In the genomic region with DNA sequence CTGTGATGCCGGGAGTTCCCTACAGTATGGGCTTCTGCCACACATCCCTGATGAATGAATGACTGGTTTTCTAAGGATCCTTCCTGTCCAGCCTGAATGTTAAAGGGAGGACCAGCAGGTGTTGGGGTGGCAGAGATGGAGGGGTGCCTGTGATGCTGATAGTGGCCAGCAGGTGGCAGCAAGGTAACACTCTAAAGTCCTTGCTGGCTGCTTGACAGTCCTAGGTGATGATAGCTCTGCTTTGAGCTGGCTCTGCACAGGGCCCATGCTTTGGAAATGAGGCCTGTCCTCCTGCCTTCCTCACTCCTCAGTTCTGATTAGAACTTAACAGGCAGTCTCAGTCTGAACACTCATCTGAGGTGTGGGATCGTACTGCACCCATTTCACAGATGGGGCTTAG, we compare ENCODE assay signal across 8 mouse cellular contexts. TPM values are rescaled to one million over a fixed set of nuclear protein-coding genes. Genes with fewer than 3 reads are reported as not detected.
DNase-seq lines count a peak whose midpoint lies in the region; ATAC-seq and TF ChIP-seq lines count a peak whose summit lies in the region.

No protein-coding gene starts in this region.

- no peak overlapping the region for H3K4me2 ChIP-seq in kidney, postnatal 0 days (ENCODE audit: low read length)
- no peak overlapping the region for H3K4me2 ChIP-seq in liver, embryonic 14.5 days (ENCODE audit: low read depth)

- peaks cover 30% of the 10 kb centered on the region for H3K27me3 ChIP-seq in E14TG2a.4 (ENCODE audit: insufficient read depth, low read length)
- H3K27me3 ChIP-seq in kidney, postnatal 0 days (ENCODE audit: insufficient read depth, low read length): peaks cover 22% of the 10 kb centered on the region
- H3K27me3 ChIP-seq in liver, embryonic 14.5 days (ENCODE audit: control insufficient read depth, insufficient read depth, low read length): peaks cover 14% of the 10 kb centered on the region

- no peaks in the 10 kb centered on the region for H3K9me3 ChIP-seq in E14TG2a.4 (ENCODE audit: low read length)
- no peaks in the 10 kb centered on the region for H3K9me3 ChIP-seq in kidney, postnatal 0 days (replicated peaks; ENCODE audit: low read length)
- no peaks in the 10 kb centered on the region for H3K9me3 ChIP-seq in liver, embryonic 14.5 days (ENCODE audit: control insufficient read depth, low read length)

- DNase-seq in heart, adult 9 months (ENCODE audit: low spot score in 2 of 2): peak; percentile 59 to 70
- peak; percentile 87 for DNase-seq in kidney, postnatal 0 days (ENCODE audit: low spot score)
- DNase-seq in liver, embryonic 14.5 days (ENCODE audit: low read depth in 3 of 3, low spot score in 3 of 3): peak in 2 of 3 experiments; percentile 16 to 17
- peak; percentile 86 for DNase-seq in testis, postnatal 10 days (ENCODE audit: low spot score)

- TF ChIP-seq POLR2A in bone marrow, adult 2 months (IDR thresholded peaks at IDR 0.05; ENCODE audit: borderline replicate concordance, control insufficient read depth, low read depth, low read length): no peak
- TF ChIP-seq POLR2A in embryonic fibroblast, embryonic 13.5 days (IDR thresholded peaks at IDR 0.05; ENCODE audit: low read depth, low read length): no peak
- TF ChIP-seq POLR2A in olfactory bulb, adult 2 months (IDR thresholded peaks at IDR 0.05; ENCODE audit: insufficient read depth, low read depth, low read length): no peak

- no peak overlapping the region for H3K27ac ChIP-seq in bone marrow, adult 2 months (ENCODE audit: control insufficient read depth, insufficient read depth, low read depth, low read length, poor library complexity)
- no peak overlapping the region for H3K27ac ChIP-seq in embryonic fibroblast, embryonic 13.5 days (ENCODE audit: insufficient read depth, low read length)
- no peak overlapping the region for H3K27ac ChIP-seq in kidney, postnatal 0 days
- H3K27ac ChIP-seq in liver, embryonic 14.5 days: no peak overlapping the region
- no peak overlapping the region for H3K27ac ChIP-seq in olfactory bulb, adult 2 months (ENCODE audit: insufficient read depth, low read depth, low read length)

- TF ChIP-seq EP300 in liver, embryonic 14.5 days (IDR thresholded peaks at IDR 0.05; ENCODE audit: low read depth): no peak

- 0 out of 2 replicates have a peak, but pooled peaks have one; percentile 29 for ATAC-seq in kidney, postnatal 0 days (replicated peaks; ENCODE audit: low FRiP score, low read depth)
- ATAC-seq in liver, embryonic 14.5 days (ENCODE audit: insufficient read depth): no peak

- no peaks in the 10 kb centered on the region for H3K36me3 ChIP-seq in E14TG2a.4 (ENCODE audit: insufficient read depth, low read length)
- no peaks in the 10 kb centered on the region for H3K36me3 ChIP-seq in kidney, postnatal 0 days (ENCODE audit: insufficient read depth, low read length)
- H3K36me3 ChIP-seq in liver, embryonic 14.5 days (replicated peaks; ENCODE audit: control insufficient read depth, insufficient read depth, low read depth): no peaks in the 10 kb centered on the region

- no peak overlapping the region for H3K4me3 ChIP-seq in E14TG2a.4 (replicated peaks; ENCODE audit: low read length)
- no peak overlapping the region for H3K4me3 ChIP-seq in bone marrow, adult 2 months (replicated peaks; ENCODE audit: control insufficient read depth, low read depth, low read length)
- no peak overlapping the region for H3K4me3 ChIP-seq in embryonic fibroblast, embryonic 13.5 days (ENCODE audit: insufficient read depth, low read length)
- no peak overlapping the region for H3K4me3 ChIP-seq in kidney, postnatal 0 days (replicated peaks; ENCODE audit: low read depth, low read length)
- no peak overlapping the region for H3K4me3 ChIP-seq in liver, embryonic 14.5 days (ENCODE audit: insufficient read depth in 1 of 2, low read depth in 2 of 2, low read length in 2 of 2)
- H3K4me3 ChIP-seq in olfactory bulb, adult 2 months (ENCODE audit: insufficient read depth, low read depth, low read length): no peak overlapping the region

- TF ChIP-seq CTCF in E14TG2a.4 (conservative IDR thresholded peaks at IDR 0.05; ENCODE audit: low read length): peak; percentile 89
- TF ChIP-seq CTCF in bone marrow, adult 2 months (IDR thresholded peaks at IDR 0.05; ENCODE audit: control insufficient read depth, insufficient read depth, low read length): peak; percentile 95
- TF ChIP-seq CTCF in embryonic fibroblast, embryonic 13.5 days (IDR thresholded peaks at IDR 0.05; ENCODE audit: borderline replicate concordance, insufficient read depth, low read length): peak; percentile 98
- TF ChIP-seq CTCF in kidney, postnatal 0 days (IDR thresholded peaks at IDR 0.05; ENCODE audit: low read depth): peak; percentile 97
- peak; percentile 97 for TF ChIP-seq CTCF in liver, embryonic 14.5 days (IDR thresholded peaks at IDR 0.05; ENCODE audit: low read depth)
- peak; percentile 67 for TF ChIP-seq CTCF in olfactory bulb, adult 2 months (IDR thresholded peaks at IDR 0.05; ENCODE audit: insufficient read depth, low read depth, low read length)

- peaks cover 57% of the 10 kb centered on the region for H3K4me1 ChIP-seq in E14TG2a.4 (replicated peaks; ENCODE audit: low read depth, low read length)
- H3K4me1 ChIP-seq in bone marrow, adult 2 months (ENCODE audit: control insufficient read depth, insufficient read depth, low read length): no peaks in the 10 kb centered on the region
- H3K4me1 ChIP-seq in embryonic fibroblast, embryonic 13.5 days (ENCODE audit: control insufficient read depth, insufficient read depth, low read length): no peaks in the 10 kb centered on the region
- no peaks in the 10 kb centered on the region for H3K4me1 ChIP-seq in kidney, postnatal 0 days (replicated peaks; ENCODE audit: insufficient read depth, low read length)
- no peaks in the 10 kb centered on the region for H3K4me1 ChIP-seq in liver, embryonic 14.5 days (replicated peaks; ENCODE audit: control insufficient read depth in 2 of 2, insufficient read depth in 2 of 2, low read length in 1 of 2)
- H3K4me1 ChIP-seq in olfactory bulb, adult 2 months (ENCODE audit: control insufficient read depth, insufficient read depth, low read length): peaks cover 53% of the 10 kb centered on the region

- no peak overlapping the region for H3K9ac ChIP-seq in kidney, postnatal 0 days (ENCODE audit: low read depth, low read length)
- H3K9ac ChIP-seq in liver, embryonic 14.5 days (replicated peaks): no peak overlapping the region

- WGBS in bone marrow, adult 2 months: 36% methylated on average over 2 of the region's 2 CpGs
- 34% methylated on average over 2 of the region's 2 CpGs for WGBS in kidney, postnatal 0 days
- 35% methylated on average over 2 of the region's 2 CpGs for WGBS in liver, embryonic 14.5 days (ENCODE audit: insufficient replicate concordance)
- 41% methylated on average over 2 of the region's 2 CpGs for WGBS in olfactory bulb, adult 2 months

RNA-seq across cellular contexts. Expression of gene 1700025C18Rik, which starts 15.6 kb away (rescaled TPM):
- not detected in 2 replicates for polyA plus RNA-seq in bone marrow, adult 2 months (2011; ENCODE audit: insufficient read depth, insufficient read length, low replicate concordance, missing spikeins)
- not detected in 2 replicates for polyA plus RNA-seq in embryonic fibroblast, embryonic 13.5 days (2011; ENCODE audit: insufficient read length, low read depth, missing spikeins)
- polyA plus RNA-seq in kidney, postnatal 0 days (2015; fragmentation: Nextera tagmentation; extraction: Ambion mirVana): not detected in 2 replicates
- polyA plus RNA-seq in liver, embryonic 14.5 days (2012; rRNA removed): not detected in 2 replicates
- not detected in 2 replicates for polyA plus RNA-seq in liver, embryonic 14.5 days (2014; fragmentation: Nextera tagmentation; extraction: Ambion mirVana)
- not detected in 2 replicates for polyA plus RNA-seq in olfactory bulb, adult 2 months (2012; ENCODE audit: insufficient read depth, insufficient read length, low replicate concordance, missing spikeins)

RNA-seq across cellular contexts. Expression of gene Cd40, which starts 19.5 kb away (rescaled TPM):
- polyA plus RNA-seq in bone marrow, adult 2 months (2011; ENCODE audit: insufficient read depth, insufficient read length, low replicate concordance, missing spikeins): 11.4 and 13.6 TPM in 2 replicates
- polyA plus RNA-seq in embryonic fibroblast, embryonic 13.5 days (2011; ENCODE audit: insufficient read length, low read depth, missing spikeins): 1.2 and 2.0 TPM in 2 replicates
- 13.5 and 16.7 TPM in 2 replicates for polyA plus RNA-seq in kidney, postnatal 0 days (2015; fragmentation: Nextera tagmentation; extraction: Ambion mirVana)
- polyA plus RNA-seq in liver, embryonic 14.5 days (2012; rRNA removed): 1.9 and 2.4 TPM in 2 replicates
- 3.0 and 4.3 TPM in 2 replicates for polyA plus RNA-seq in liver, embryonic 14.5 days (2014; fragmentation: Nextera tagmentation; extraction: Ambion mirVana)
- polyA plus RNA-seq in olfactory bulb, adult 2 months (2012; ENCODE audit: insufficient read depth, insufficient read length, low replicate concordance, missing spikeins): not detected in 2 replicates

RNA-seq across cellular contexts. Expression of gene Ncoa5, which starts 40.3 kb away (rescaled TPM):
- polyA plus RNA-seq in bone marrow, adult 2 months (2011; ENCODE audit: insufficient read depth, insufficient read length, low replicate concordance, missing spikeins): 15.9 and 30.7 TPM in 2 replicates
- polyA plus RNA-seq in embryonic fibroblast, embryonic 13.5 days (2011; ENCODE audit: insufficient read length, low read depth, missing spikeins): 28.4 and 33.5 TPM in 2 replicates
- 35.6 and 38.6 TPM in 2 replicates for polyA plus RNA-seq in kidney, postnatal 0 days (2015; fragmentation: Nextera tagmentation; extraction: Ambion mirVana)
- polyA plus RNA-seq in liver, embryonic 14.5 days (2012; rRNA removed): 11.7 and 13.5 TPM in 2 replicates
- 11.6 TPM in 2 replicates for polyA plus RNA-seq in liver, embryonic 14.5 days (2014; fragmentation: Nextera tagmentation; extraction: Ambion mirVana)
- not detected in 2 replicates for polyA plus RNA-seq in olfactory bulb, adult 2 months (2012; ENCODE audit: insufficient read depth, insufficient read length, low replicate concordance, missing spikeins)

Comparison
In these comparisons a context has a peak if more than half of its experiments do, and no peak if none do; other contexts are left out.
1. DNase-seq: peak in every context shown above with its lines; median percentile 87 in kidney, postnatal 0 days; 86 in testis, postnatal 10 days; 64 in heart, adult 9 months; 16 in liver, embryonic 14.5 days.